Mouse (Mus musculus) intestine, embryonic 14.5 days (tissue): Measurements from ENCODE around the gene Thtpa. TPM values are rescaled to one million over a fixed set of nuclear protein-coding genes. Genes with fewer than 3 reads are reported as not detected.
A peak's percentile ranks its signal among the peaks of the same experiment; 100 is the strongest.

ENCODE experiments used
- ATAC-seq: fragments of 200-750 bp; cut with Nextera tagmentation; replicated peaks from 2 replicates; pipeline ENCODE4 v1.8.0; 2017; ENCODE audit warnings: low read depth, moderate number of reproducible peaks, moderate TSS enrichment, moderate library complexity; ENCODE audit not compliant: low FRiP score, low TSS enrichment
- DNase-seq: peaks from one replicate; pipeline ENCODE4 v3.0.0-alpha.2; 2018; ENCODE audit warnings: low spot score
- H3K27ac ChIP-seq: fragments of 300-500 bp; sonication (generic); 2 replicates; pipeline ENCODE4 v1.5.1; 2014; ENCODE audit warnings: low read depth, mild to moderate bottlenecking, control low read depth
- H3K27me3 ChIP-seq: fragments of 300-500 bp; sonication (generic); replicated peaks from 2 replicates; pipeline ENCODE4 v1.6.1; 2014; ENCODE audit warnings: low read length, control low read depth; ENCODE audit not compliant: control insufficient read depth, insufficient read depth
- H3K36me3 ChIP-seq: fragments of 300-500 bp; sonication (generic); 2 replicates; pipeline ENCODE4 v1.6.1; 2014; ENCODE audit warnings: low read length, control low read depth; ENCODE audit not compliant: control insufficient read depth, insufficient read depth
- H3K4me1 ChIP-seq: fragments of 300-500 bp; sonication (generic); replicated peaks from 2 replicates; pipeline ENCODE4 v1.6.1; 2014; ENCODE audit warnings: low read length, control low read depth, mixed read lengths; ENCODE audit not compliant: control insufficient read depth, insufficient read depth
- H3K4me2 ChIP-seq: fragments of 300-500 bp; sonication (generic); 2 replicates; pipeline ENCODE4 v1.6.1; 2014; ENCODE audit warnings: low read length
- H3K4me3 ChIP-seq: fragments of 300-500 bp; sonication (generic); 2 replicates; pipeline ENCODE4 v1.5.1; 2014; ENCODE audit warnings: low read depth, low read length, control low read depth, mixed read lengths
- H3K9ac ChIP-seq: fragments of 300-500 bp; sonication (generic); 2 replicates; pipeline ENCODE4 v1.6.1; 2014; ENCODE audit warnings: mild to moderate bottlenecking, low read length
- H3K9me3 ChIP-seq: fragments of 300-500 bp; sonication (generic); 2 replicates; pipeline ENCODE4 v1.6.1; 2016; ENCODE audit warnings: low read length, control low read depth; ENCODE audit not compliant: control insufficient read depth
- WGBS: fragments of 180-500 bp; shearing (Covaris S2); extraction: QIAGEN DNeasy Blood & Tissue Kit; methylation state at CpG from one replicate; pipeline ENCODE4 v1.1.7; 2014; 5-methylcytosine and 5-hydroxymethylcytosine counted together
- polyA plus RNA-seq: library from polyadenylated mRNA; unstranded; fragments of >200 nt; fragmentation: Nextera tagmentation; extraction: Ambion mirVana; gene quantifications from 2 replicates; pipeline ENCODE4 v1.2.1, GENCODE M21; 2014

Thtpa gene
- polyA plus RNA-seq, 1 experiment from 2014 or later: 24.0 TPM

DNA sequence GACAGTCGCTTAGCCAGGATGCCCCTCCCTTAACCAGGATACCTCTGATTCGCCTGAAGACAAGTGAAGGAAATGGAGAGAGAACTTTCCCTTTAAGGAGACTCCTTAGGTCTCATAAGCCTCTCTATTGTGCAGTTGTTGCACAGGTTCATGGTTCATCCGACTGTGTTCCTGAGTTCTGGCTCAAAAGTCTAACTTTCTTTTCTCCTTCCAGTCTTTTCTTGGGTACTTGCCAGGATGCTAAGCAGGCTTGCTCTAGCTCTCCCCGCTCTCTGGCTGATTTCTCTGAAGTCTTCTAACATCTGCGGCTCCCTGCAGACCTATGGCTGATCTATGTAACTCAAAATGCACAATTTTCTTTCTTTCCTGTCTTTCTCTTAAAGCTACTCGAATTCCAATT, 11.1 kb upstream of the Thtpa start:
- Histone ChIP-seq H3K4me2 (no peak overlapping the region), H3K36me3 (no peaks in the 10 kb centered on the region), H3K27me3 (no peaks in the 10 kb centered on the region), H3K27ac (no peak overlapping the region), H3K9ac (no peak overlapping the region), H3K9me3 (no peaks in the 10 kb centered on the region), H3K4me3 (no peak overlapping the region), H3K4me1 (peaks cover 7% of the 10 kb centered on the region; the same call in 1 of the 2 replicates)
- DNase-seq: no peak
- 70% methylated on average over 6 of the region's 6 CpGs for WGBS
- no peak for ATAC-seq

- Histone ChIP-seq H3K4me1 (peaks cover 13% of the 10 kb centered on the region), H3K36me3 (no peaks in the 10 kb centered on the region), H3K9ac (no peak overlapping the region), H3K9me3 (no peaks in the 10 kb centered on the region), H3K4me3 (no peak overlapping the region), H3K4me2 (no peak overlapping the region), H3K27me3 (no peaks in the 10 kb centered on the region), H3K27ac (no peak overlapping the region)
- ATAC-seq: no peak
- 52% methylated on average over 9 of the region's 9 CpGs for WGBS
- no peak for DNase-seq
These were observed 9.1 kb upstream of the Thtpa start for GRCm38 (mm10) chr14:55085324-55086008.

- Histone ChIP-seq H3K9me3 (no peaks in the 10 kb centered on the region), H3K27ac (no peak overlapping the region), H3K27me3 (no peaks in the 10 kb centered on the region), H3K4me1 (peaks cover 15% of the 10 kb centered on the region), H3K4me2 (no peak overlapping the region), H3K9ac (no peak overlapping the region), H3K4me3 (no peak overlapping the region), H3K36me3 (no peaks in the 10 kb centered on the region)
- no peak for ATAC-seq
- no peak for DNase-seq
- WGBS: 85% methylated on average over 6 of the region's 6 CpGs
These were observed 8.5 kb upstream of the Thtpa start for GRCm38 (mm10) chr14:55086009-55086514.

DNA sequence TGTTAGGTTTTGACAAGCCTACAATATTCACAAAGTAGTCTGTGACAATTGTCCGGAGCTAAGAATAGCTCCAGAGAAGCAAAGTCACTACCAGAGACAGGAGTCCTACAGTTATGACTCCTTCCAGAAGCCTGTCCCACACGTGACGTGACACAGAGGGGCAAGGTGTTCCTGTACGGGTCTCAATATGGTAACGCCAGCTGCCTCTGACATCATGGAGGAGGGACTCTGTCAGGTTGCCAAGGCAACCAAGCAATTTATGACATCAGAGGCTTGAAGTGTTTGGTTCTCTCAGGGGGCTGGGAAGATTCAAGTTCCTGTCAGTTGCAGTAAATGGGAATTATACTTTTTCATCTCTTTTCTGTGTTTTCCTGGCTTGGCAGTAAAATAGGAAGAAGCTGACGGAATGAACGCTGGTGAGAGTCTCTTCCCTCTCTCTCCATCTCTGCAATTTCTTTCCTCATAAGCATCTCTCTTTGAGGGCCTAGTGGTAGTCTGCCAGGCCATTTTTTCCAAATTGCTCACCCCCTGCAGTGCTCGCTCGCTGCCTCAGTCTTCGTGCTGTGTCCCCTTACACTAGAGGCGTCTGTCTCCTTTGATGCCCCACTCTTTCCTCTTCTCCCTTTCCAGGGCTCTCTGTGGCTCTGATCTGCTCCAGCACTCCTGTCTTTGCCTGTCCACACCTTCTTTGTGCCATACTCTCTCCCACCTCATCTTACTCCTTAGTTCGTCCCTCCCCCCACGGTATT, 5.2 kb upstream of the Thtpa start:
- no peak for DNase-seq
- Histone ChIP-seq H3K27me3 (no peaks in the 10 kb centered on the region), H3K27ac (0 out of 2 replicates have a peak overlapping the region, but pooled peaks have one; percentile 6), H3K9me3 (no peaks in the 10 kb centered on the region), H3K4me3 (no peak overlapping the region), H3K4me2 (no peak overlapping the region), H3K36me3 (no peaks in the 10 kb centered on the region), H3K4me1 (peaks cover 23% of the 10 kb centered on the region), H3K9ac (no peak overlapping the region)
- WGBS: 45% methylated on average over 13 of the region's 13 CpGs
- ATAC-seq: no peak

- peak overlapping the region; percentile 49 for H3K4me3 ChIP-seq
- DNase-seq: peak; percentile 73
- peak overlapping the region; percentile 40 for H3K9ac ChIP-seq
- WGBS: 3% methylated on average over 34 of the region's 34 CpGs
- peak overlapping the region; percentile 61 for H3K4me2 ChIP-seq
- no peaks in the 10 kb centered on the region for H3K9me3 ChIP-seq
- ATAC-seq: no peak
- no peaks in the 10 kb centered on the region for H3K36me3 ChIP-seq
- no peaks in the 10 kb centered on the region for H3K27me3 ChIP-seq
- H3K4me1 ChIP-seq: peaks cover 36% of the 10 kb centered on the region
- H3K27ac ChIP-seq: peak overlapping the region; percentile 36
These were observed 3.2 kb upstream of the Thtpa start for GRCm38 (mm10) chr14:55091209-55091865.

- Histone ChIP-seq H3K4me2 (peak within 1 kb of the TSS; percentile 61), H3K27ac (peak within 1 kb of the TSS; percentile 36), H3K4me3 (peak within 1 kb of the TSS; percentile 49), H3K4me1 (peaks cover 36% of the 10 kb centered on the region), H3K27me3 (no peaks in the 10 kb centered on the region), H3K9ac (peak within 1 kb of the TSS; percentile 40), H3K36me3 (no peaks in the 10 kb centered on the region), H3K9me3 (no peaks in the 10 kb centered on the region)
- peak; percentile 87 for ATAC-seq
- DNase-seq: peak; percentile 93
- under 1% methylated on average over 34 of the region's 34 CpGs for WGBS
These were observed 2.5 kb upstream of the Thtpa start, which contains the start of gene Zfhx2 for GRCm38 (mm10) chr14:55092011-55092577. TSS of gene Zfhx2 (minus strand) at chr14:55092324.

DNA sequence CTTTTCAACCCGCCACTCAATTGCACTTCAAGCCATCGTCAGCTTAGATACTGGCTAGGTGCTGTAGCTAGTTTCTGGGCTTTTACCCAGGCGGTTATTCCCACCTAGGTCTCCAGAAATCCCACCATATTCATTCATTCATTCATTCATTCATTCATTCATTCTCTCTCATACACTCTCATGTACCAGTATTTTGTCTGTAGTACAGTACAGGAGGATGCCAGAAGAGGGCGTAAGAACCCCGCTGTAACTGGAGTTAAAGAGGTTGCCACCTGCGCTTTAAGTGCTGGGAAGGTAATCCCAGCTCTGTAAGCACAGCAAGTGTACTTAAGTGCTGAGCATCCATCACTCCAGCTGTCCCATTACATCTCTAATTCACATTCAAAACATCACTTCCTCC, 657 bp upstream of the Thtpa start:
- Histone ChIP-seq H3K4me2 (peak overlapping the region; percentile 84; the same call in 1 of the 2 replicates), H3K27ac (no peak overlapping the region), H3K9ac (no peak overlapping the region), H3K27me3 (no peaks in the 10 kb centered on the region), H3K4me3 (peak overlapping the region; percentile 77; the same call in 1 of the 2 replicates), H3K9me3 (no peaks in the 10 kb centered on the region), H3K4me1 (peaks cover 35% of the 10 kb centered on the region), H3K36me3 (peaks cover 18% of the 10 kb centered on the region)
- WGBS: 46% methylated on average over 6 of the region's 6 CpGs
- ATAC-seq: no peak
- no peak for DNase-seq

- DNase-seq (no peak), ATAC-seq (peak; percentile 3; the same call in 1 of the 2 replicates)
- Histone ChIP-seq H3K9me3 (no peaks in the 10 kb centered on the region), H3K27ac (peak overlapping the region; percentile 78; the same call in 1 of the 2 replicates), H3K4me3 (peak overlapping the region; percentile 77), H3K9ac (peak overlapping the region; percentile 72), H3K36me3 (peaks cover 21% of the 10 kb centered on the region), H3K4me2 (peak overlapping the region; percentile 84), H3K4me1 (peaks cover 22% of the 10 kb centered on the region), H3K27me3 (no peaks in the 10 kb centered on the region)
- WGBS: 47% methylated on average over 9 of the region's 9 CpGs
These were observed 679 bp downstream of the Thtpa start for GRCm38 (mm10) chr14:55095263-55095662.
